Comparison of ENCODE assay signal across 8 mouse cellular contexts in the genomic region with DNA sequence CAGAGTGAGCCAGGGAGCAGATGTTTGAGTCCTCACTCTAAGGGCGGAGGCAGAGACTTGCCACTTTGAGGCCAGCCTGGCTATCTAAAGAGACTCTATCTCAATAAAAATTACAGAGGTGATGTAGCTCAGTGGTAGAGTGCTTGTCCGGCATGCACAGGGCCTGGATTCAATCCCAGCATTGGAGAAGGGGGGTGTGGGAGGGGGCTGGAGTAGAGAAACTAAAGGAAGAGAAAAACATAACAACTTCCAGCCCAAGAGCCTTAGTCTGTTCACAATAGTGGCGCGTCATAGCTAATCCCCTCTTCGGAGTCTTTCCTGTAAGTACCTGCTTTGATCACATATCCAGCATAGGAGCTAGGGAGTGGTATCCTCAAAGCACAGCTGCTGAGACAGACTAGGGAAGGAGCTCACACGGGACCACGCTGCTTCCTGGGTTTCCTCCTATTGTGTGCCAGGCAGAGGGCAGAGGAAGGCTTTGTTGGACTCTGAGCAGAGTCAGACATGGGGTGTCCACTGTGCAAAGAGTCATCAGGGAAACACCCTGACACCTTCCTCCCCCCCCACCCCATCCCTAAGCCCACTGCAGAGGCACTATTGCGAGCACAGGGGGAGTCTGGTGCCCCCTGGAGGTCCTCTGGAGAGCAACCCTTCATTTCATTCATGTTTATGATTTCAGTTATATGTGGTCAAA. TPM values are rescaled to one million over a fixed set of nuclear protein-coding genes. Genes with fewer than 3 reads are reported as not detected.
A peak's percentile ranks its signal among the peaks of the same experiment; 100 is the strongest.
DNase-seq lines count a peak whose midpoint lies in the region; ATAC-seq and TF ChIP-seq lines count a peak whose summit lies in the region.

No protein-coding gene starts in this region.

- H3K4me3 ChIP-seq in heart, embryonic 15.5 days, result no peak overlapping the region
- no peak overlapping the region for H3K4me3 ChIP-seq in heart, embryonic 12.5 days
- no peak overlapping the region for H3K4me3 ChIP-seq in ES-Bruce4 (ENCODE audit: low read depth, low read length)
- H3K4me3 ChIP-seq in forebrain, embryonic 13.5 days, result no peak overlapping the region

- H3K4me1 ChIP-seq in heart, embryonic 15.5 days (replicated peaks), result 0 out of 2 replicates have a peak, but pooled peaks cover 5% of the 10 kb centered on the region
- H3K4me1 ChIP-seq in heart, embryonic 12.5 days (replicated peaks), result no peaks in the 10 kb centered on the region; the same call in 1 of the 2 replicates
- no peaks in the 10 kb centered on the region for H3K4me1 ChIP-seq in ES-Bruce4 (ENCODE audit: control insufficient read depth, insufficient read depth, low read length)
- 0 out of 2 replicates have a peak, but pooled peaks cover 4% of the 10 kb centered on the region for H3K4me1 ChIP-seq in forebrain, embryonic 13.5 days

- H3K27me3 ChIP-seq in heart, embryonic 15.5 days, result no peaks in the 10 kb centered on the region
- no peaks in the 10 kb centered on the region for H3K27me3 ChIP-seq in heart, embryonic 12.5 days (replicated peaks)
- H3K27me3 ChIP-seq in ES-Bruce4 (ENCODE audit: control insufficient read depth, insufficient read depth, low read length, poor library complexity, severe bottlenecking), result no peaks in the 10 kb centered on the region
- H3K27me3 ChIP-seq in forebrain, embryonic 13.5 days, result no peaks in the 10 kb centered on the region

- DNase-seq in lung, postnatal 25 days (ENCODE audit: low spot score), result peak; percentile 28
- DNase-seq in urinary bladder, adult 18-20 months (ENCODE audit: low spot score in 2 of 2), result no peak
- no peak for DNase-seq in frontal cortex, postnatal 36 days (ENCODE audit: low spot score in 2 of 2)

- H3K27ac ChIP-seq in heart, embryonic 15.5 days, result peak overlapping the region; percentile 27; the same call in 1 of the 2 replicates
- H3K27ac ChIP-seq in heart, embryonic 12.5 days (ENCODE audit: poor library complexity, severe bottlenecking), result no peak overlapping the region
- peak overlapping the region; percentile 12; the same call in 1 of the 2 replicates for H3K27ac ChIP-seq in ES-Bruce4 (ENCODE audit: insufficient read depth, low read length)
- H3K27ac ChIP-seq in forebrain, embryonic 13.5 days, result 0 out of 2 replicates have a peak overlapping the region, but pooled peaks have one; percentile 20

- WGBS in heart, embryonic 15.5 days, result 61% methylated on average over 8 of the region's 8 CpGs
- 67% methylated on average over 8 of the region's 8 CpGs for WGBS in heart, embryonic 12.5 days
- WGBS in forebrain, embryonic 13.5 days, result 67% methylated on average over 8 of the region's 8 CpGs

- TF ChIP-seq EP300 in ES-Bruce4 (IDR thresholded peaks at IDR 0.05; ENCODE audit: insufficient read depth, low read depth, low read length), result no peak

- ATAC-seq in heart, embryonic 15.5 days (replicated peaks; ENCODE audit: insufficient number of reproducible peaks, insufficient read depth, low FRiP score, low read depth), result peak; percentile 43; the same call in 1 of the 2 replicates
- ATAC-seq in heart, embryonic 12.5 days (ENCODE audit: insufficient number of reproducible peaks, low FRiP score), result no peak; the same call in 1 of the 2 replicates
- peak; percentile 72 for ATAC-seq in forebrain, embryonic 13.5 days
- no peak for ATAC-seq in megakaryocyte-erythroid progenitor cell, adult 5-6 weeks (replicated peaks; ENCODE audit: low FRiP score, low TSS enrichment, poor library complexity, severe bottlenecking)

- TF ChIP-seq CTCF in ES-Bruce4 (IDR thresholded peaks at IDR 0.05; ENCODE audit: low read depth, low read length), result peak; percentile 57

- H3K36me3 ChIP-seq in heart, embryonic 15.5 days, result peaks cover 23% of the 10 kb centered on the region
- H3K36me3 ChIP-seq in heart, embryonic 12.5 days, result peaks cover 63% of the 10 kb centered on the region
- H3K36me3 ChIP-seq in ES-Bruce4 (ENCODE audit: control insufficient read depth, insufficient read depth, low read length, poor library complexity, severe bottlenecking), result peaks cover 85% of the 10 kb centered on the region
- peaks cover 89% of the 10 kb centered on the region for H3K36me3 ChIP-seq in forebrain, embryonic 13.5 days (ENCODE audit: poor library complexity, severe bottlenecking)

- TF ChIP-seq POLR2A in ES-Bruce4 (IDR thresholded peaks at IDR 0.05; ENCODE audit: insufficient read depth, low read length), result no peak

- H3K4me2 ChIP-seq in heart, embryonic 15.5 days, result no peak overlapping the region
- no peak overlapping the region for H3K4me2 ChIP-seq in heart, embryonic 12.5 days
- H3K4me2 ChIP-seq in forebrain, embryonic 13.5 days, result no peak overlapping the region

- no peak overlapping the region for H3K9ac ChIP-seq in heart, embryonic 15.5 days
- no peak overlapping the region for H3K9ac ChIP-seq in heart, embryonic 12.5 days
- no peak overlapping the region for H3K9ac ChIP-seq in ES-Bruce4 (ENCODE audit: low read depth, poor library complexity, severe bottlenecking)
- no peak overlapping the region for H3K9ac ChIP-seq in forebrain, embryonic 13.5 days

- no peaks in the 10 kb centered on the region for H3K9me3 ChIP-seq in heart, embryonic 15.5 days (replicated peaks)
- no peaks in the 10 kb centered on the region for H3K9me3 ChIP-seq in heart, embryonic 12.5 days (replicated peaks)
- H3K9me3 ChIP-seq in ES-Bruce4 (replicated peaks; ENCODE audit: control insufficient read depth, insufficient read depth, low read length, poor library complexity, severe bottlenecking), result no peaks in the 10 kb centered on the region
- H3K9me3 ChIP-seq in forebrain, embryonic 13.5 days (replicated peaks), result no peaks in the 10 kb centered on the region

RNA-seq across cellular contexts. Expression of a gene that starts 51.2 kb away (rescaled TPM):
- polyA plus RNA-seq in heart, embryonic 15.5 days (2015; fragmentation: Nextera tagmentation; extraction: Ambion mirVana), result 60.3 and 84.6 TPM in 2 replicates
- polyA plus RNA-seq in heart, embryonic 12.5 days (2016; fragmentation: Nextera tagmentation; extraction: Ambion mirVana), result 56.5 and 62.2 TPM in 2 replicates
- polyA plus RNA-seq in ES-Bruce4 (2011; ENCODE audit: insufficient read depth, insufficient read length, low read depth, missing spikeins), result 15.2 and 16.5 TPM in 2 replicates
- polyA plus RNA-seq in forebrain, embryonic 13.5 days (2015; fragmentation: Nextera tagmentation; extraction: Ambion mirVana), result 3.5 and 3.8 TPM in 2 replicates
- 9.7 and 12.3 TPM in 2 replicates for total RNA-seq in megakaryocyte-erythroid progenitor cell, adult 5-6 weeks (2014; fragmentation: Nextera tagmentation)
- total RNA-seq in megakaryocyte-erythroid progenitor cell, adult 5-6 weeks (2017), result 20.6 and 58.2 TPM in 2 replicates

Comparison
In these comparisons a context has a peak if more than half of its experiments do, and no peak if none do; other contexts are left out.
1. ATAC-seq: peak in heart, embryonic 15.5 days (single experiment) and forebrain, embryonic 13.5 days (single experiment); none in heart, embryonic 12.5 days (single experiment) and megakaryocyte-erythroid progenitor cell, adult 5-6 weeks (single experiment).